Mouse (Mus musculus) myocyte (in vitro differentiated cells): Measurements from ENCODE around the gene Adamts13. TPM values are rescaled to one million over a fixed set of nuclear protein-coding genes. Genes with fewer than 3 reads are reported as not detected.

Experiments used
- H3K27me3 ChIP-seq: one replicate; pipeline ENCODE4 v1.6.1; 2011; ENCODE audit not compliant: control insufficient read depth, insufficient read depth, insufficient read length
- H3K36me3 ChIP-seq: one replicate; pipeline ENCODE4 v1.6.1; 2011; ENCODE audit not compliant: control insufficient read depth, insufficient read depth
- H3K4me2 ChIP-seq: one replicate; pipeline ENCODE4 v1.6.1; 2011; ENCODE audit warnings: low read depth, control low read depth
- H3K4me3 ChIP-seq: one replicate; pipeline ENCODE4 v1.5.1; 2011; ENCODE audit warnings: mild to moderate bottlenecking, control low read depth, moderate library complexity
- H3K79me2 ChIP-seq: one replicate; pipeline ENCODE4 v1.6.1; 2011; ENCODE audit not compliant: control insufficient read depth, insufficient read depth
- H3ac ChIP-seq: one replicate; pipeline ENCODE4 v1.6.1; 2011; ENCODE audit not compliant: control insufficient read depth, insufficient read length
- CEBPB ChIP-seq: IDR thresholded peaks from 2 replicates; pipeline ENCODE4 v1.6.1; 2011; ENCODE audit warnings: mild to moderate bottlenecking, moderate library complexity; ENCODE audit not compliant: poor library complexity, insufficient read depth, severe bottlenecking
- E2F4 ChIP-seq: IDR thresholded peaks from one replicate; pipeline ENCODE4 v1.6.1; 2011; ENCODE audit warnings: mild to moderate bottlenecking, control low read depth, moderate library complexity; ENCODE audit not compliant: insufficient read depth
- MAX ChIP-seq: IDR thresholded peaks from one replicate; pipeline ENCODE4 v1.6.1; 2011; ENCODE audit warnings: low read depth, mild to moderate bottlenecking, control low read depth
- MYOD1 ChIP-seq, 3 experiments: IDR thresholded peaks; one replicate each; pipeline ENCODE4 v1.6.1; 2011; ENCODE audit warnings: control low read depth in 2 of 3, low read depth in 2 of 3, mild to moderate bottlenecking in 2 of 3, moderate library complexity in 1 of 3; ENCODE audit not compliant: insufficient read length in 2 of 3, control insufficient read depth in 1 of 3
- MYOG ChIP-seq, 3 experiments: IDR thresholded peaks; one replicate each; pipeline ENCODE4 v1.6.1; 2011; ENCODE audit warnings: control low read depth in 2 of 3, low read depth in 2 of 3, mild to moderate bottlenecking in 2 of 3; ENCODE audit not compliant: insufficient read length in 2 of 3, control insufficient read depth in 1 of 3, insufficient read depth in 1 of 3
- POLR2A ChIP-seq: IDR thresholded peaks from one replicate; pipeline ENCODE4 v1.6.1; 2011; ENCODE audit warnings: low read depth, mild to moderate bottlenecking, control low read depth, moderate library complexity; ENCODE audit not compliant: insufficient read length
- POLR2AphosphoS2 ChIP-seq: IDR thresholded peaks from one replicate; pipeline ENCODE4 v1.6.1; 2011; ENCODE audit warnings: low read depth, control low read depth; ENCODE audit not compliant: insufficient read length
- REST ChIP-seq: IDR thresholded peaks from one replicate; pipeline ENCODE4 v1.6.1; 2011; ENCODE audit warnings: mild to moderate bottlenecking, control low read depth, moderate library complexity; ENCODE audit not compliant: insufficient read depth, insufficient read length
- SRF ChIP-seq: IDR thresholded peaks from one replicate; pipeline ENCODE4 v1.6.1; 2011; ENCODE audit warnings: low read depth; ENCODE audit not compliant: control insufficient read depth, insufficient read length
- TCF12 ChIP-seq: IDR thresholded peaks from one replicate; pipeline ENCODE4 v1.6.1; 2011; ENCODE audit warnings: mild to moderate bottlenecking, control low read depth; ENCODE audit not compliant: poor library complexity, insufficient read depth, severe bottlenecking
- TCF3 ChIP-seq: IDR thresholded peaks from one replicate; pipeline ENCODE4 v1.6.1; 2011; ENCODE audit warnings: low read depth, control low read depth; ENCODE audit not compliant: insufficient read length
- USF1 ChIP-seq: IDR thresholded peaks from one replicate; pipeline ENCODE4 v1.6.1; 2011; ENCODE audit warnings: low read depth, mild to moderate bottlenecking, control low read depth, moderate library complexity
- polyA plus RNA-seq: library from polyadenylated mRNA; unstranded; fragments of >200 nt; fragmentation: generic; extraction: Trizol; gene quantifications from one replicate; pipeline ENCODE4 v1.2.1, GENCODE M21; 2012; ENCODE audit warnings: missing spikeins

The Adamts13 gene
- polyA plus RNA-seq, 1 experiment = not detected

DNA sequence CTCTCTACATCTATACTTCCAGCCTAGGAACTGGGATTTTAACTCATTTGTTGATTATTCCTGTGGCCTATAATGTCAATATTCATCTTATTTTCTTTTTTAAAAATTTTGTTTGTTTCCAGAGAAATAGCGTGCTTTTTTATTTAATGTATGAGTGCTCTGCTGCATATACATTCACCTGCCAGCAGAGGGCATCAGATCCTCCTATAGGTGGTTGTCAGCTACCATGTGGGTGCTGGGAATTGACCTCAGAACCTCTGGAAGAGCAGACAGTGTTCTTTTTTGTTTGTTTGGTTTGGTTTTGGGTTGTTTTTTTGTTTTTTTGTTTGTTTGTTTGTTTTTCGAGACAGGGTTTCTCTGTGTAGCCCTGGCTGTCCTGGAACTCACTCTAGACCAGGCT lies 6.0 kb upstream of the Adamts13 start:
- peaks cover 16% of the 10 kb centered on the region for H3K79me2 ChIP-seq
- H3ac ChIP-seq = no peak overlapping the region
- no peak overlapping the region for H3K4me3 ChIP-seq
- peaks cover 13% of the 10 kb centered on the region for H3K27me3 ChIP-seq
- TF ChIP-seq TCF3 (no peak), POLR2AphosphoS2 (no peak), CEBPB (no peak), SRF (no peak), MAX (no peak), REST (no peak), POLR2A (no peak), USF1 (no peak), MYOG (IDR thresholded peaks at IDR 0.05; ENCODE audit: control insufficient read depth in 1 of 3, insufficient read depth in 1 of 3, insufficient read length in 2 of 3, low read depth in 2 of 3) (no peak), TCF12 (no peak), E2F4 (no peak), MYOD1 (IDR thresholded peaks at IDR 0.05; ENCODE audit: control insufficient read depth in 1 of 3, insufficient read length in 2 of 3, low read depth in 2 of 3) (no peak)
- H3K36me3 ChIP-seq = no peaks in the 10 kb centered on the region
- no peak overlapping the region for H3K4me2 ChIP-seq

DNA sequence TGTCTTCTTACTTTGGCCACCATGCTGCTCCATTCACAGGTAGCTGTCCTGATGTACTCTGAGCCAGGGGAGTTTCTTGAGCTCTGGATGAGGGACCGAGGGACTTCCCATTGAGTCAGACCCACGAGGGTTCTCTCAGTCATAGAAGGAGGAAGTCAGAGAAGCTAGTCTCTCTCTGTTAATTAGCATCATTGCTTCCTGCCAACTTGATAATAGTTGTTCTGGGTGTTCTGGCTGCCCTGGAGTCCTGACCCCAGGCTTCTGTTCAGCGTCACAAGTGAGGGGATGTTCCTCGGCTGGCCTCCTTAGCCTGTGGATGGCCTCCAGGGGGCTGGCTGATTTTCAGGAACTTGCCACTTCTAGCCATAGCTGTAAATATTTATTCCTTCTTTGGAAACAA lies 744 bp downstream of the Adamts13 start:
- Histone ChIP-seq H3K79me2 (no peaks in the 10 kb centered on the region), H3K36me3 (no peaks in the 10 kb centered on the region), H3ac (no peak overlapping the region), H3K4me2 (no peak overlapping the region), H3K27me3 (peaks cover 66% of the 10 kb centered on the region), H3K4me3 (no peak overlapping the region)
- TF ChIP-seq MYOG (IDR thresholded peaks at IDR 0.05; ENCODE audit: control insufficient read depth in 1 of 3, insufficient read depth in 1 of 3, insufficient read length in 2 of 3, low read depth in 2 of 3) (no peak), MYOD1 (IDR thresholded peaks at IDR 0.05; ENCODE audit: control insufficient read depth in 1 of 3, insufficient read length in 2 of 3, low read depth in 2 of 3) (no peak), TCF3 (no peak), SRF (no peak), USF1 (no peak), CEBPB (no peak), REST (no peak), TCF12 (no peak), MAX (no peak), POLR2A (no peak), E2F4 (no peak), POLR2AphosphoS2 (no peak)

DNA sequence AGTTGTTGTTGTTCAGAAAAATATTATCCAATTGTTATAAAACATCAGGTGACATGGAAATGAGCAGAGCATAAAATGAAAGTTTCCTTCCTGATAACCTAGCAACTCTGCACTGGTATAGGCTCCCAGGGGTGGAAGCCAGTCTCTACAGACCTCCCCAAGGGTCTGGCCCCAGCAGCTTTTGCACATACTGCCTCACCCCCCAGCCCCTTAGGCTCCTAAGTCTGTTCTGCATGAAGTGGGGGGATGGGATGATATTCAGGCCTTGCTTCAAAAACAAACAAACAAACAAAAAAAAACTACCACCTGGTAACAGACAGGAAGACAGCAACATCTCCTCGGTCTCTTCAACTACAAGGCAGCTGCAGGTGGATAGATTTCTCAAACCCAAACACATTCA lies 7.1 kb downstream of the Adamts13 start:
- TF ChIP-seq TCF3 = no peak
- no peak for TF ChIP-seq POLR2A
- TF ChIP-seq MYOD1 (IDR thresholded peaks at IDR 0.05; ENCODE audit: control insufficient read depth in 1 of 3, insufficient read length in 2 of 3, low read depth in 2 of 3) = no peak
- no peak for TF ChIP-seq TCF12
- TF ChIP-seq MAX = no peak
- no peak for TF ChIP-seq POLR2AphosphoS2
- no peak for TF ChIP-seq CEBPB
- no peak for TF ChIP-seq MYOG (IDR thresholded peaks at IDR 0.05; ENCODE audit: control insufficient read depth in 1 of 3, insufficient read depth in 1 of 3, insufficient read length in 2 of 3, low read depth in 2 of 3)
- no peak for TF ChIP-seq USF1
- TF ChIP-seq E2F4 = no peak
- no peak for TF ChIP-seq SRF
- TF ChIP-seq REST = no peak
- Histone ChIP-seq H3K27me3 (peaks cover 75% of the 10 kb centered on the region), H3K4me2 (no peak overlapping the region), H3K4me3 (no peak overlapping the region), H3ac (no peak overlapping the region), H3K36me3 (no peaks in the 10 kb centered on the region), H3K79me2 (no peaks in the 10 kb centered on the region)

DNA sequence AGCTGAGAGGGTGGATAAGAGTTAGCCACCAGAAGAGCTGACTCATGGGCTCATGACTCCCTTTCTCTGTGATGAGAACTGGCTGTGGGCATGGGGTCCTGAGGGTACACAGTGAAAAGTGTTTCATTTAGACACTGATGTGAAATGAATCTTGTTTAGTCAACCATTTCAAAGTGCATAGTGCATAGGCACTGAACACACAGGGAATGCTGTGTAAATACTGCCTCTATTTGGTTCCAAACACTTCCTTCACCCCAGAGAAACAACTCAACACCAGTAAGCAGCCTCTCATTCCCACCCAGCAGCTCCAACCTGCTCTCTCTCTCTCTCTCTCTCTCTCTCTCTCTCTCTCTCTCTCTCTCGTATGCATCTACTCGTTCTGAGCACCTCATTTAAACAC lies 11.0 kb downstream of the Adamts13 start:
- no peaks in the 10 kb centered on the region for H3K79me2 ChIP-seq
- no peak overlapping the region for H3ac ChIP-seq
- H3K4me2 ChIP-seq = no peak overlapping the region
- H3K4me3 ChIP-seq = no peak overlapping the region
- TF ChIP-seq E2F4 (no peak), MYOD1 (IDR thresholded peaks at IDR 0.05; ENCODE audit: control insufficient read depth in 1 of 3, insufficient read length in 2 of 3, low read depth in 2 of 3) (no peak), REST (no peak), CEBPB (no peak), MYOG (IDR thresholded peaks at IDR 0.05; ENCODE audit: control insufficient read depth in 1 of 3, insufficient read depth in 1 of 3, insufficient read length in 2 of 3, low read depth in 2 of 3) (no peak), POLR2AphosphoS2 (no peak), TCF3 (no peak)
- H3K36me3 ChIP-seq = no peaks in the 10 kb centered on the region
- H3K27me3 ChIP-seq = peaks cover 64% of the 10 kb centered on the region
